Mouse (Mus musculus) lung, embryonic 14.5 days (tissue): Measurements from ENCODE around the gene Tmem74b. TPM values are rescaled to one million over a fixed set of nuclear protein-coding genes. Genes with fewer than 3 reads are reported as not detected.

Experiments used
- ATAC-seq: fragments of 200-750 bp; cut with Nextera tagmentation; 2 replicates; pipeline ENCODE4 v1.8.0; 2017; ENCODE audit warnings: mild to moderate bottlenecking, moderate TSS enrichment, moderate library complexity; ENCODE audit not compliant: insufficient read depth
- DNase-seq: peaks from one replicate; pipeline ENCODE4 v3.0.0-alpha.2; 2015
- H3K27ac ChIP-seq: fragments of 300-500 bp; sonication (generic); 2 replicates; pipeline ENCODE4 v1.5.1; 2014; ENCODE audit warnings: low read depth, mild to moderate bottlenecking, moderate library complexity
- H3K27me3 ChIP-seq: fragments of 300-500 bp; sonication (generic); 2 replicates; pipeline ENCODE4 v1.6.1; 2014; ENCODE audit warnings: low read length, control low read depth; ENCODE audit not compliant: insufficient read depth
- H3K36me3 ChIP-seq: fragments of 300-500 bp; sonication (generic); 2 replicates; pipeline ENCODE4 v1.6.1; 2014; ENCODE audit warnings: control low read depth; ENCODE audit not compliant: insufficient read depth
- H3K4me1 ChIP-seq: fragments of 300-500 bp; sonication (generic); 2 replicates; pipeline ENCODE4 v1.6.1; 2014; ENCODE audit warnings: antibody characterized with exemption, control low read depth; ENCODE audit not compliant: insufficient read depth
- H3K4me2 ChIP-seq: fragments of 300-500 bp; sonication (generic); 2 replicates; pipeline ENCODE4 v1.6.1; 2014; ENCODE audit warnings: mild to moderate bottlenecking
- H3K4me3 ChIP-seq: fragments of 300-500 bp; sonication (generic); 2 replicates; pipeline ENCODE4 v1.5.1; 2014; ENCODE audit warnings: low read depth, low read length
- H3K9ac ChIP-seq: fragments of 300-500 bp; sonication (generic); 2 replicates; pipeline ENCODE4 v1.6.1; 2014
- H3K9me3 ChIP-seq: fragments of 300-500 bp; sonication (generic); 2 replicates; pipeline ENCODE4 v1.6.1; 2016; ENCODE audit warnings: low read depth, low read length, control low read depth
- CTCF ChIP-seq: IDR thresholded peaks from 2 replicates; pipeline ENCODE4 v1.5.1; 2016; ENCODE audit warnings: antibody characterized with exemption, low read depth
- WGBS: fragments of 180-500 bp; shearing (Covaris S2); extraction: QIAGEN DNeasy Blood & Tissue Kit; methylation state at CpG from one replicate; pipeline ENCODE4 v1.1.7; 2014; 5-methylcytosine and 5-hydroxymethylcytosine counted together
- polyA plus RNA-seq: library from polyadenylated mRNA; unstranded; fragments of >200 nt; fragmentation: Nextera tagmentation; extraction: Ambion mirVana; gene quantifications from 2 replicates; pipeline ENCODE4 v1.2.1, GENCODE M21; 2014

Gene Tmem74b
- polyA plus RNA-seq, 1 experiment from 2014 or later: 1.9 TPM

DNA sequence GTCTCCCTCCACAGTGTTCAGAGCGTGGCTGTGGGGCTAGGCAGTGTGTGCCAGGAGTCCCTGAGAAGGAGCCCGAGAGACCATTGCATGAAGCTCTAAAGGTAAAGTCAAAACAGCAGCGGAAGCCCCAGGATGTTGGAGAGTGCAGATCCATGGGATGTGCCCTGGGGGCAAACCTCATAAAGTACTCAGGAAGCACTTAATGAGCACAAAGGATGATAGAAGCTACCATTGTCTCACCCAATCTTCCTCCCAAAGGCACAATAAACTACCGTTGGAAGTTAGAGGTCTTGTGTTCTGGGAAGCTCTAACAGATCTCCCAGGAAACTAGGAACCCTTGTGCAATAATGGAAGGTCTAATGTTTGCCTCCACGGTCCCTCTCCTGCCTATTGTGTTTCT lies 55.6 kb downstream of the Tmem74b start:
- Histone ChIP-seq H3K36me3 (no peaks in the 10 kb centered on the region), H3K9me3 (no peaks in the 10 kb centered on the region), H3K4me3 (no peak overlapping the region), H3K4me1 (no peaks in the 10 kb centered on the region), H3K4me2 (no peak overlapping the region), H3K9ac (no peak overlapping the region), H3K27me3 (no peaks in the 10 kb centered on the region), H3K27ac (no peak overlapping the region)
- no peak for ATAC-seq
- DNase-seq: no peak
- 82% methylated on average over 5 of the region's 5 CpGs for WGBS
- no peak for TF ChIP-seq CTCF

DNA sequence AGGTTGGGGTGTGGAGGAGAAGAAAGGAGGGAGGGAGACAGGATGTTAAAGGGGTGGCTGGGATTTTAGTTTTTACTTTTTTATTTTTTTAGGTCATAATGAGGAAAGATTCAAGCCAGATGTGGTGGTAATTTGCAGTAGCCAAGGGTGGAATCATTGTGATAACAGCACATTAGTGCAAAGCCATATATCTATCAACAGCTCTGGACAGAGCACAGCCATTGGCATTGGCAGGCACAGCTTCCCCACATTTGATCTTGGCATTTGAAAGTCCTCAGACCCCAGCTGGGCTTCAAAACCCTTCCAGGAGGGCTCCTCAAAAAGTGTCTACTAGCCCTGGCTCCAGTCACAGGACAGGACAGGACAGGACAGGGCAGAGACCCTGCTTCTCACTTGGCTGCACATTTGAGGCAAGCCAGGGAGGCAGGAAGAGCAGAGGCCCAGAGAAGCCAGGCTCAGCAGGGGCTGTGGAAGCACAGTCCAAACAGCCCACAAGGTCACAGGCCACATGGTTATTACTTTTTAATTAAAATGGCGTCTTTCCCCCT lies 57.1 kb downstream of the Tmem74b start:
- no peak for ATAC-seq
- TF ChIP-seq CTCF: no peak
- no peaks in the 10 kb centered on the region for H3K4me1 ChIP-seq
- H3K4me3 ChIP-seq: no peak overlapping the region
- no peak overlapping the region for H3K4me2 ChIP-seq
- WGBS: 11% methylated on average over 1 of the region's 1 CpGs
- peak; percentile 14 for DNase-seq
- no peak overlapping the region for H3K27ac ChIP-seq
- no peaks in the 10 kb centered on the region for H3K9me3 ChIP-seq
- H3K9ac ChIP-seq: no peak overlapping the region
- no peaks in the 10 kb centered on the region for H3K36me3 ChIP-seq
- H3K27me3 ChIP-seq: no peaks in the 10 kb centered on the region

Other genes with a start within 250 kb of the Tmem74b start
- not detected in 2 replicates for gene 4921509C19Rik, start 225.9 kb upstream of the Tmem74b start, polyA plus RNA-seq
- 237 and 239 TPM in 2 replicates for gene Nsfl1c, start 207.8 kb upstream of the Tmem74b start, polyA plus RNA-seq
- 861 and 873 TPM in 2 replicates for gene Fkbp1a, start 159.5 kb upstream of the Tmem74b start, polyA plus RNA-seq
- 0.86 and 0.88 TPM in 2 replicates for gene Sdcbp2, start 129.4 kb upstream of the Tmem74b start, polyA plus RNA-seq
- 0.36 and 0.65 TPM in 2 replicates for gene Snph, start 69.4 kb upstream of the Tmem74b start, polyA plus RNA-seq
- not detected in 2 replicates for gene Rad21l, start 33.5 kb upstream of the Tmem74b start, polyA plus RNA-seq
- gene Psmf1, start 42.2 kb downstream of the Tmem74b start, polyA plus RNA-seq: 41.3 and 42.1 TPM in 2 replicates
- gene Rspo4, start 140.9 kb downstream of the Tmem74b start, polyA plus RNA-seq: 0.17 and 0.27 TPM in 2 replicates
- gene Angpt4, start 209.2 kb downstream of the Tmem74b start, polyA plus RNA-seq: 0.23 and 0.32 TPM in 2 replicates